Mouse (Mus musculus) hindbrain, embryonic 14.5 days (tissue): Measurements from ENCODE around the gene Slc12a6. TPM values are rescaled to one million over a fixed set of nuclear protein-coding genes. Genes with fewer than 3 reads are reported as not detected.
"Not testable (repeated sequence)": the region's sequence is repeated elsewhere in the genome, so short reads cannot be mapped to it uniquely, and the experiment has no call there.

ENCODE experiments used
- ATAC-seq: fragments of 200-750 bp; cut with Nextera tagmentation; 2 replicates; pipeline ENCODE4 v1.8.0; 2017; ENCODE audit warnings: moderate number of reproducible peaks, mild to moderate bottlenecking, moderate TSS enrichment, moderate library complexity; ENCODE audit not compliant: low FRiP score
- DNase-seq: peaks from one replicate; pipeline ENCODE4 v3.0.0-alpha.2; 2015; ENCODE audit warnings: low spot score
- H3K27ac ChIP-seq: fragments of 300-500 bp; sonication (generic); 2 replicates; pipeline ENCODE4 v1.5.1; 2014; ENCODE audit warnings: mild to moderate bottlenecking, moderate library complexity
- H3K27me3 ChIP-seq: fragments of 300-500 bp; sonication (generic); 2 replicates; pipeline ENCODE4 v1.6.1; 2014; ENCODE audit warnings: mild to moderate bottlenecking, low read length, mixed read lengths; ENCODE audit not compliant: control insufficient read depth, insufficient read depth
- H3K36me3 ChIP-seq: fragments of 300-500 bp; sonication (generic); replicated peaks from 2 replicates; pipeline ENCODE4 v1.6.1; 2014; ENCODE audit not compliant: control insufficient read depth, insufficient read depth
- H3K4me1 ChIP-seq: fragments of 300-500 bp; sonication (generic); replicated peaks from 2 replicates; pipeline ENCODE4 v1.6.1; 2014; ENCODE audit warnings: antibody characterized with exemption, low read length, mixed read lengths; ENCODE audit not compliant: control insufficient read depth, insufficient read depth
- H3K4me2 ChIP-seq: fragments of 300-500 bp; sonication (generic); replicated peaks from 2 replicates; pipeline ENCODE4 v1.6.1; 2014; ENCODE audit warnings: mild to moderate bottlenecking, moderate library complexity
- H3K4me3 ChIP-seq: fragments of 300-500 bp; sonication (generic); replicated peaks from 2 replicates; pipeline ENCODE4 v1.5.1; 2014; ENCODE audit warnings: mild to moderate bottlenecking, low read length
- H3K9ac ChIP-seq: fragments of 300-500 bp; sonication (generic); 2 replicates; pipeline ENCODE4 v1.6.1; 2014
- H3K9me3 ChIP-seq: fragments of 300-500 bp; sonication (generic); 2 replicates; pipeline ENCODE4 v1.6.1; 2016; ENCODE audit warnings: low read length; ENCODE audit not compliant: control insufficient read depth
- WGBS: fragments of 180-500 bp; shearing (Covaris S2); extraction: QIAGEN DNeasy Blood & Tissue Kit; methylation state at CpG from one replicate; pipeline ENCODE4 v1.1.7; 2014; 5-methylcytosine and 5-hydroxymethylcytosine counted together
- polyA plus RNA-seq: library from polyadenylated mRNA; unstranded; fragments of >200 nt; fragmentation: Nextera tagmentation; extraction: Ambion mirVana; gene quantifications from 2 replicates; pipeline ENCODE4 v1.2.1, GENCODE M21; 2014

Slc12a6 gene
- polyA plus RNA-seq, 1 experiment from 2014 or later, result 25.7 TPM

- no peaks in the 10 kb centered on the region for H3K9me3 ChIP-seq
- 100% methylated on average over 2 of the region's 2 CpGs for WGBS
- H3K4me1 ChIP-seq, result peaks cover 26% of the 10 kb centered on the region
These were observed 7.3 kb downstream of the Slc12a6 start for GRCm38 (mm10) chr2:112272909-112273308.

GRCm38 (mm10) chr2:112273474-112273873 lies 7.8 kb downstream of the Slc12a6 start:
- H3K9me3 ChIP-seq, result no peaks in the 10 kb centered on the region
- no peak overlapping the region for H3K4me3 ChIP-seq
- H3K27ac ChIP-seq, result no peak overlapping the region
- H3K27me3 ChIP-seq, result no peaks in the 10 kb centered on the region
- DNase-seq, result no peak
- no peak overlapping the region for H3K9ac ChIP-seq
- H3K36me3 ChIP-seq, result no peaks in the 10 kb centered on the region
- no peak overlapping the region for H3K4me2 ChIP-seq
- no peak for ATAC-seq
- 90% methylated on average over 6 of the region's 6 CpGs for WGBS
- H3K4me1 ChIP-seq, result peaks cover 22% of the 10 kb centered on the region

More at GRCm38 (mm10) chr2:112272909-112273308, 7.3 kb downstream of the Slc12a6 start:
- DNase-seq (no peak), ATAC-seq (no peak)
- Histone ChIP-seq H3K4me3 (no peak overlapping the region), H3K27ac (no peak overlapping the region), H3K36me3 (no peaks in the 10 kb centered on the region), H3K4me2 (no peak overlapping the region), H3K27me3 (no peaks in the 10 kb centered on the region), H3K9ac (no peak overlapping the region)

- Histone ChIP-seq H3K4me3 (no peak overlapping the region), H3K4me1 (no peaks in the 10 kb centered on the region), H3K4me2 (no peak overlapping the region), H3K9me3 (no peaks in the 10 kb centered on the region), H3K27me3 (no peaks in the 10 kb centered on the region), H3K9ac (no peak overlapping the region), H3K36me3 (no peaks in the 10 kb centered on the region), H3K27ac (no peak overlapping the region)
- ATAC-seq (no peak), DNase-seq (no peak)
- WGBS, result 94% methylated on average over 3 of the region's 3 CpGs
These were observed 11.2 kb downstream of the Slc12a6 start for GRCm38 (mm10) chr2:112276870-112277269.

GRCm38 (mm10) chr2:112282846-112283245 lies 17.2 kb downstream of the Slc12a6 start:
- 82% methylated on average over 1 of the region's 1 CpGs for WGBS

GRCm38 (mm10) chr2:112284363-112285030 lies 18.9 kb downstream of the Slc12a6 start:
- Histone ChIP-seq H3K27ac (no peak overlapping the region), H3K4me3 (peak overlapping the region; percentile 35), H3K4me1 (peaks cover 10% of the 10 kb centered on the region), H3K27me3 (no peaks in the 10 kb centered on the region), H3K4me2 (peak overlapping the region; percentile 81), H3K36me3 (no peaks in the 10 kb centered on the region), H3K9ac (peak overlapping the region; percentile 65), H3K9me3 (no peaks in the 10 kb centered on the region)
- DNase-seq (peak; percentile 68), ATAC-seq (peak; percentile 87)
- 2% methylated on average over 21 of the region's 21 CpGs for WGBS

More at GRCm38 (mm10) chr2:112282846-112283245, 17.2 kb downstream of the Slc12a6 start:
- no peak overlapping the region for H3K4me3 ChIP-seq
- H3K4me1 ChIP-seq, result peaks cover 10% of the 10 kb centered on the region
- H3K9me3 ChIP-seq, result no peaks in the 10 kb centered on the region
- H3K27ac ChIP-seq, result no peak overlapping the region
- H3K4me2 ChIP-seq, result no peak overlapping the region
- H3K9ac ChIP-seq, result no peak overlapping the region
- no peak for DNase-seq
- no peaks in the 10 kb centered on the region for H3K27me3 ChIP-seq
- no peaks in the 10 kb centered on the region for H3K36me3 ChIP-seq
- no peak for ATAC-seq

- H3K36me3 ChIP-seq, result no peaks in the 10 kb centered on the region
- H3K9me3 ChIP-seq, result no peaks in the 10 kb centered on the region
- no peaks in the 10 kb centered on the region for H3K27me3 ChIP-seq
- DNase-seq (no peak), ATAC-seq (no peak)
- H3K4me3 ChIP-seq, result peak overlapping the region; percentile 35; the same call in 1 of the 2 replicates
- H3K27ac ChIP-seq, result no peak overlapping the region
- 62% methylated on average over 6 of the region's 6 CpGs for WGBS
- H3K4me1 ChIP-seq, result peaks cover 10% of the 10 kb centered on the region
- peak overlapping the region; percentile 65; the same call in 1 of the 2 replicates for H3K9ac ChIP-seq
- H3K4me2 ChIP-seq, result peak overlapping the region; percentile 81
These were observed 19.4 kb downstream of the Slc12a6 start for GRCm38 (mm10) chr2:112285031-112285390.

GRCm38 (mm10) chr2:112286062-112286461 lies 20.4 kb downstream of the Slc12a6 start:
- not testable (repeated sequence) for H3K9me3 ChIP-seq, H3K4me2 ChIP-seq, H3K4me1 ChIP-seq, H3K4me3 ChIP-seq, H3K27ac ChIP-seq, H3K27me3 ChIP-seq, H3K9ac ChIP-seq, ATAC-seq, H3K36me3 ChIP-seq, DNase-seq
- 100% methylated on average over 1 of the region's 1 CpGs for WGBS

GRCm38 (mm10) chr2:112287059-112287458 lies 21.4 kb downstream of the Slc12a6 start:
- Histone ChIP-seq H3K27ac (no peak overlapping the region), H3K4me1 (peaks cover 10% of the 10 kb centered on the region), H3K9me3 (no peaks in the 10 kb centered on the region), H3K36me3 (no peaks in the 10 kb centered on the region), H3K9ac (no peak overlapping the region), H3K4me3 (no peak overlapping the region), H3K27me3 (no peaks in the 10 kb centered on the region), H3K4me2 (no peak overlapping the region)
- DNase-seq (no peak), ATAC-seq (no peak)
- WGBS, result 75% methylated on average over 4 of the region's 4 CpGs

- no peak for DNase-seq
- peaks cover 3% of the 10 kb centered on the region; the same call in 1 of the 2 replicates for H3K4me1 ChIP-seq
- WGBS, result 95% methylated on average over 3 of the region's 3 CpGs
These were observed 23.9 kb downstream of the Slc12a6 start for GRCm38 (mm10) chr2:112289507-112289906.

More at GRCm38 (mm10) chr2:112289507-112289906, 23.9 kb downstream of the Slc12a6 start:
- H3K9ac ChIP-seq, result no peak overlapping the region
- no peaks in the 10 kb centered on the region for H3K27me3 ChIP-seq
- H3K4me3 ChIP-seq, result no peak overlapping the region
- H3K9me3 ChIP-seq, result no peaks in the 10 kb centered on the region
- no peak overlapping the region for H3K27ac ChIP-seq
- H3K36me3 ChIP-seq, result no peaks in the 10 kb centered on the region
- ATAC-seq, result no peak
- H3K4me2 ChIP-seq, result no peak overlapping the region
